Mouse (Mus musculus): Measurements from ENCODE around the gene Slc9b1.

DNA sequence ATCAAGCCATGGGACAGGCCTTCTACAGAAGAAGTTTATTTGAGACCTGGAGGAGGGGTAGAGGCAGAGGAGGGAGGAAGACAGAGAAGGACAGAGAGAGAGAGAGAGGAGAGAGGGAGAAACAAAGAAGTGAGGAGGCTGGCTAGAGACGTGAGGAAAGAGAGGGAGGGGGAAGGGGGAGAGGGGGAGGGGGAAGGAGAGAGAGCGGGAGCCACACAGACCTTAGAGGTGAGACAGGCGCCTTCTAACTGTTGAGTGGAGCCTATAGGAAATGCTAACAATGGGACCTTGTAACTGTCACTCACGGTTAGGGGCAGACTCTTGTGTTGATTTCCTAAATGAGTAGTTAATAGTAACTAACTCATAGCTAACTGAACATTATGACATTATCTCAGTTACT is 14.1 kb upstream of the Slc9b1 start:
- TF ChIP-seq CTCF (IDR thresholded peaks at IDR 0.05; ENCODE audit: control insufficient read depth, insufficient read depth, insufficient replicate concordance, low read depth, low read length) (no peak), POLR2A (IDR thresholded peaks at IDR 0.05; ENCODE audit: control insufficient read depth, low read depth, low read length) (no peak)
